In the genomic region with DNA sequence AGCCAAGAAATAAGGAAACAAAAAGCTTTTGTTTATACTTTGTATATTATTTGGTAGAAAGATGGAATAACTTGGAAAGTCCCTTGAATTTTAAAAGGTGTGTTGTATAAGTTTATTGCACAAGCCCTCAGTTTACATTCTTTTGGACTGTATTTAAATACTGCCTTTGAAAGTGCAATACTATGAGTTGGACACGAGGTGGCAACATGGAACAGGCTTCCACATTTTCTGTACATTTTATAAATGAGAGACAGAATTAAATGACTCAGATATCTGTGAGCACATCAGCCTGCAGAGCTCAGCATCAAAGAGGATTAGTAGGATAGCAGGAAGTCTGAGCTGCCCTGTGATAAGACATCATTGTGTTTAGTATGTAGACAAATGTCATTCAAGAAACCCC, we compare ENCODE assay signal across 17 mouse cellular contexts. TPM values are rescaled to one million over a fixed set of nuclear protein-coding genes. Genes with fewer than 3 reads are reported as not detected.
DNase-seq lines count a peak whose midpoint lies in the region; ATAC-seq and TF ChIP-seq lines count a peak whose summit lies in the region.
"Had no signal": no experiment of that assay in that cellular context is flagged by ENCODE, and none has a peak within 500 bp of the region (broad histone marks: within the 10 kb centered on the region; RNA-seq: fewer than 3 reads in every experiment).

No protein-coding gene starts in this region.

- no peak for TF ChIP-seq EP300 in heart, adult 2 months (IDR thresholded peaks at IDR 0.05; ENCODE audit: insufficient read depth, low read depth, low read length)

- no peak overlapping the region for H3K4me2 ChIP-seq in midbrain, embryonic 14.5 days (ENCODE audit: low read length)
- H3K4me2 ChIP-seq in midbrain, embryonic 13.5 days (replicated peaks), result no peak overlapping the region
- H3K4me2 ChIP-seq: heart, embryonic 12.5 days had no signal

- no peak for TF ChIP-seq POLR2A in heart, adult 2 months (IDR thresholded peaks at IDR 0.05; ENCODE audit: insufficient read depth, low read depth, low read length)

- no peaks in the 10 kb centered on the region for H3K27me3 ChIP-seq in heart, adult 2 months (ENCODE audit: control insufficient read depth, insufficient read depth, low read length)
- no peaks in the 10 kb centered on the region for H3K27me3 ChIP-seq in midbrain, embryonic 14.5 days (ENCODE audit: control insufficient read depth, insufficient read depth, low read length)
- H3K27me3 ChIP-seq in midbrain, embryonic 13.5 days, result no peaks in the 10 kb centered on the region
- H3K27me3 ChIP-seq: heart, embryonic 12.5 days had no signal

- no peak for ATAC-seq in midbrain, embryonic 14.5 days (ENCODE audit: low FRiP score, low TSS enrichment)
- no peak for ATAC-seq in midbrain, embryonic 13.5 days
- ATAC-seq: hindbrain, embryonic 16.5 days; midbrain, embryonic 16.5 days had no signal

- no peaks in the 10 kb centered on the region for H3K79me2 ChIP-seq in heart, adult 2 months (replicated peaks; ENCODE audit: control insufficient read depth, insufficient read depth, low read length)

- no peak overlapping the region for H3K27ac ChIP-seq in heart, adult 2 months
- no peak overlapping the region for H3K27ac ChIP-seq in midbrain, embryonic 14.5 days (replicated peaks; ENCODE audit: low read depth, low read length)
- no peak overlapping the region for H3K27ac ChIP-seq in midbrain, embryonic 13.5 days

- 22% methylated on average over 1 of the region's 1 CpGs for WGBS in heart, adult 2 months
- 30% methylated on average over 1 of the region's 1 CpGs for WGBS in midbrain, embryonic 14.5 days
- WGBS in midbrain, embryonic 13.5 days, result 29% methylated on average over 1 of the region's 1 CpGs

- no peaks in the 10 kb centered on the region for H3K36me3 ChIP-seq in heart, adult 2 months (ENCODE audit: control insufficient read depth, insufficient read depth, low read length)
- H3K36me3 ChIP-seq in midbrain, embryonic 14.5 days (ENCODE audit: control insufficient read depth, insufficient read depth, low read length), result no peaks in the 10 kb centered on the region
- no peaks in the 10 kb centered on the region for H3K36me3 ChIP-seq in midbrain, embryonic 13.5 days
- H3K36me3 ChIP-seq: heart, embryonic 12.5 days had no signal

- H3K4me3 ChIP-seq in heart, adult 2 months, result no peak overlapping the region
- H3K4me3 ChIP-seq in midbrain, embryonic 14.5 days (replicated peaks; ENCODE audit: low read depth, low read length), result no peak overlapping the region
- H3K4me3 ChIP-seq in midbrain, embryonic 13.5 days (replicated peaks), result no peak overlapping the region
- H3K4me3 ChIP-seq: heart, embryonic 12.5 days had no signal

- peak; percentile 58 for TF ChIP-seq CTCF in heart, adult 2 months (IDR thresholded peaks at IDR 0.05)

- no peak for DNase-seq in heart, adult 2 months
- no peak for DNase-seq in heart, postnatal 10 days
- DNase-seq in midbrain, embryonic 14.5 days, result peak; percentile 7
- DNase-seq in ES-CJ7 (ENCODE audit: low read depth, low spot score), result peak; percentile 20
- DNase-seq in embryo, embryonic 11 days, result peak; percentile 2
- no peak for DNase-seq in urinary bladder, postnatal 10 days (ENCODE audit: low spot score)
- DNase-seq in c-Kit-positive CD71-positive TER-119-positive erythroid progenitor cells, embryonic 14.5 days (ENCODE audit: low spot score), result no peak
- DNase-seq: adrenal gland, adult 8-10 months; cerebellum, adult 11-12 months; thymus, postnatal 25 days had no signal

- intact Hi-C loops in heart, adult 2 months (cut with DNase I), result no loop called here
- intact Hi-C loops in heart, postnatal 10 days (cut with DNase I), result no loop called here

- no peak overlapping the region for H3K9ac ChIP-seq in heart, adult 2 months (ENCODE audit: low read depth, low read length)
- no peak overlapping the region for H3K9ac ChIP-seq in midbrain, embryonic 14.5 days (replicated peaks; ENCODE audit: low read length)
- H3K9ac ChIP-seq in midbrain, embryonic 13.5 days (replicated peaks), result no peak overlapping the region
- H3K9ac ChIP-seq: heart, embryonic 12.5 days had no signal

- no peaks in the 10 kb centered on the region for H3K9me3 ChIP-seq in midbrain, embryonic 14.5 days (ENCODE audit: control insufficient read depth, low read length)
- no peaks in the 10 kb centered on the region for H3K9me3 ChIP-seq in midbrain, embryonic 13.5 days

- H3K4me1 ChIP-seq in heart, adult 2 months (ENCODE audit: control insufficient read depth, insufficient read depth, low read length), result no peaks in the 10 kb centered on the region
- no peaks in the 10 kb centered on the region for H3K4me1 ChIP-seq in midbrain, embryonic 14.5 days (ENCODE audit: control insufficient read depth, insufficient read depth, low read length)
- no peaks in the 10 kb centered on the region for H3K4me1 ChIP-seq in midbrain, embryonic 13.5 days (replicated peaks)
- H3K4me1 ChIP-seq: heart, embryonic 12.5 days had no signal

RNA-seq across cellular contexts. Expression of a gene that starts 11.4 kb away (rescaled TPM):
- total RNA-seq in heart, adult 2 months (2021), result not detected
- polyA plus RNA-seq in heart, adult 2 months (2012; rRNA removed), result not detected in 2 replicates
- total RNA-seq in heart, postnatal 10 days (2021), result not detected
- polyA plus RNA-seq in midbrain, embryonic 14.5 days (2014; fragmentation: Nextera tagmentation; extraction: Ambion mirVana), result not detected in 2 replicates
- not detected in 2 replicates for polyA plus RNA-seq in midbrain, embryonic 13.5 days (2015; fragmentation: Nextera tagmentation; extraction: Ambion mirVana)
- total RNA-seq: adrenal gland, adult 8-10 months had no signal
- polyA plus RNA-seq: heart, embryonic 12.5 days; hindbrain, embryonic 16.5 days; large intestine, adult 2 months; liver, embryonic 16.5 days; midbrain, embryonic 16.5 days had no signal

RNA-seq across cellular contexts. Expression of a gene that starts 42.1 kb away (rescaled TPM):
- total RNA-seq in heart, adult 2 months (2021), result not detected
- polyA plus RNA-seq in heart, adult 2 months (2012; rRNA removed), result not detected in 2 replicates
- total RNA-seq in heart, postnatal 10 days (2021), result not detected
- polyA plus RNA-seq in midbrain, embryonic 14.5 days (2014; fragmentation: Nextera tagmentation; extraction: Ambion mirVana), result not detected in 2 replicates
- polyA plus RNA-seq in midbrain, embryonic 13.5 days (2015; fragmentation: Nextera tagmentation; extraction: Ambion mirVana), result not detected in 2 replicates
- total RNA-seq: adrenal gland, adult 8-10 months; left cerebral cortex, postnatal 25 days had no signal
- polyA plus RNA-seq: heart, embryonic 12.5 days; hindbrain, embryonic 16.5 days; large intestine, adult 2 months; liver, embryonic 16.5 days; midbrain, embryonic 16.5 days had no signal

RNA-seq across cellular contexts. Expression of a gene that starts 44.8 kb away (rescaled TPM):
- not detected for total RNA-seq in heart, adult 2 months (2021)
- not detected in 2 replicates for polyA plus RNA-seq in heart, adult 2 months (2012; rRNA removed)
- not detected for total RNA-seq in heart, postnatal 10 days (2021)
- not detected in 2 replicates for polyA plus RNA-seq in midbrain, embryonic 14.5 days (2014; fragmentation: Nextera tagmentation; extraction: Ambion mirVana)
- polyA plus RNA-seq in midbrain, embryonic 13.5 days (2015; fragmentation: Nextera tagmentation; extraction: Ambion mirVana), result not detected in 2 replicates
- total RNA-seq: adrenal gland, adult 8-10 months; left cerebral cortex, postnatal 25 days had no signal
- polyA plus RNA-seq: heart, embryonic 12.5 days; hindbrain, embryonic 16.5 days; large intestine, adult 2 months; liver, embryonic 16.5 days; midbrain, embryonic 16.5 days had no signal

RNA-seq across cellular contexts. Expression of a gene that starts 58.6 kb away (rescaled TPM):
- not detected for total RNA-seq in heart, adult 2 months (2021)
- polyA plus RNA-seq in heart, adult 2 months (2012; rRNA removed), result 0.27 TPM in 1 of 2 replicates, not detected in the other
- total RNA-seq in heart, postnatal 10 days (2021), result not detected
- polyA plus RNA-seq in midbrain, embryonic 14.5 days (2014; fragmentation: Nextera tagmentation; extraction: Ambion mirVana), result not detected in 2 replicates
- not detected in 2 replicates for polyA plus RNA-seq in midbrain, embryonic 13.5 days (2015; fragmentation: Nextera tagmentation; extraction: Ambion mirVana)
- total RNA-seq: adrenal gland, adult 8-10 months; left cerebral cortex, postnatal 25 days had no signal
- polyA plus RNA-seq: hindbrain, embryonic 16.5 days; midbrain, embryonic 16.5 days had no signal

Comparison
In these comparisons a context has a peak if more than half of its experiments do, and no peak if none do; other contexts are left out.
1. DNase-seq: peak in midbrain, embryonic 14.5 days (single experiment), ES-CJ7 (single experiment) and embryo, embryonic 11 days (single experiment); none in heart, adult 2 months (0 of 2), heart, postnatal 10 days (0 of 2), urinary bladder, postnatal 10 days (single experiment) and c-Kit-positive CD71-positive TER-119-positive erythroid progenitor cells, embryonic 14.5 days (single experiment).